Mouse (Mus musculus) erythroblast, adult 5-6 weeks (primary cell): Measurements from ENCODE around the gene Pkd1l1. TPM values are rescaled to one million over a fixed set of nuclear protein-coding genes. Genes with fewer than 3 reads are reported as not detected.
A peak's percentile ranks its signal among the peaks of the same experiment; 100 is the strongest.

Experiments
- ATAC-seq: replicated peaks from 2 replicates; pipeline ENCODE4 v1.8.0; 2016; ENCODE audit warnings: moderate number of reproducible peaks, mild to moderate bottlenecking, moderate TSS enrichment, inconsistent platforms; ENCODE audit not compliant: poor library complexity, low FRiP score, severe bottlenecking
- total RNA-seq, 2 experiments: library from RNA; stranded (forward) in 1 of 2; stranded (reverse) in 1 of 2; fragments of 150-400 nt in 1 of 2; fragments of 200-764, 138-1000 nt in 1 of 2; gene quantifications; 2 replicates each; pipeline versions ENCODE4 v1.2.3 to v1.2.4; 2015 to 2017; ENCODE audit warnings: low replicate concordance in 2 of 2

Gene Pkd1l1
- total RNA-seq (2015; ENCODE audit: low replicate concordance) = 0.77 TPM in 1 of 2 replicates, not detected in the other
- 2.0 and 3.5 TPM in 2 replicates for total RNA-seq (2017; ENCODE audit: low replicate concordance)

- ATAC-seq = no peak
These were observed at the start of gene Pkd1l1 for GRCm38 (mm10) chr11:8973166-8973565. Pkd1l1 (minus strand) TSS chr11:8973266.

DNA sequence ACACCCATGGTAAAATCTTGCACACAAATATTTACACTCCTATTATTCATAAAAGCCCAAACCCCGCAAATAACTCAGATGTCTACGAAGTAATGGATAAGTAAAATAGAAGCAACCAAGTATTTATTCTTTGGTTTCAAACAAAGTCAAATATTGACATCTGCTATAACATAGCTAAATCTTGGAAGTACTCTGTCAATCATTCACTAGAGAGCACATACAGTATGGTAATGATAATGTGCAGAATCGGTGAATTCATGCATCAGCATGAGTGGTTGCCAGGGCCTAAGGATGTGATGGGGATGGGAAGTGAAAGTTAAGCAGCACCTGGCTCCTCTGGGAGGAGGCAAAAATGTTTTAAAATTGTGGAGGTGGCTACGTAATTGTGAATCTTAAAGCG is 47.1 kb upstream of the Pkd1l1 start:
- no peak for ATAC-seq

GRCm38 (mm10) chr11:9018491-9019267 is 45.6 kb upstream of the Pkd1l1 start:
- no peak for ATAC-seq

DNA sequence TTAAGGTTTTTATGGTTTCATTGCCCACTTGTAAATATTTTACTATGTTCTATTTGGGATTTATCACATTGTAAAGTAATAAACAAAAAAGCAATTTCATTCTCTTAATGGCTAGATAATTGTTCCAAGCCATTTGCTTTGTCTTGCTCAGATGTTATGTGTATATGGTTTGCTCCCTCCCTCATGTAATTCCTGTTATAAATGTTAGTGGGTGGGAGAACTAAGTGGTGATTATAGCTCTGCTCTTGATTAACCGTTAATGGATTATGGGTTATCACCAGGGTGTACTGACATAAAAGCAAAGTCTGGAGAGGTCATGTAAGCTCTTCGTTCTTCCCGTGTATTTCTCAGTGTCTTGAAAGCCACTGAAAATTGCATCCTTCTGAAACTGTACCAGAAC is 41.7 kb upstream of the Pkd1l1 start:
- no peak for ATAC-seq

- ATAC-seq = peak; percentile 20; the same call in 1 of the 2 replicates
These were observed 38.3 kb upstream of the Pkd1l1 start for GRCm38 (mm10) chr11:9011348-9011747.

DNA sequence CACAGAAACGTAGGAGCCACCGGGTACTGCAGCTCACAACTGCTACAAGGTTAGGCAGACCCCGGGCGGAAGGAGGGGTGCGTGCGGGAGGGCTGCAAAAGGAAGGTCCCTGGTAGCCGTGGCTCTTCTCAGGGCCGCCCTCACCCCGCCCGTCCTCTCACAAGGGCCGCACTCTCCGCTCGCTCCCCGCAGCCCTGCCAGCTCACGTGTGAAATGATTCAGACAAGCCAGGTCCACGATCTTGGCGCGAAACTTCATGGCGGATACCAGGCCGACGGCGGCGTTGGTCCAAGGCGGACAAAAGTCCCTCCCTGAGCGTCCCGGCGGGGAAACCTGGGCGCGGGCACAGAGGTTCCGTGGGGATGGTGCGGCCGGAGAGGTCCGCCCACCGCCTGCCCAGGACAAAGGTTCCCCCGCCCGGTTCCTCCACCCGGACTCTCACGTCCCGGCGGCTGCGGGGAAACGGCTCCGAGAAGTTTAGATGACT is 37.8 kb upstream of the Pkd1l1 start, which contains the start of gene Hus1:
Hus1 (minus strand) TSS at position 339 of the 487 bp plus-strand sequence.
- peak; percentile 99 for ATAC-seq

GRCm38 (mm10) chr11:9010416-9010815 is 37.4 kb upstream of the Pkd1l1 start:
- ATAC-seq = peak; percentile 66

GRCm38 (mm10) chr11:9008761-9009160 is 35.7 kb upstream of the Pkd1l1 start:
- ATAC-seq = no peak

DNA sequence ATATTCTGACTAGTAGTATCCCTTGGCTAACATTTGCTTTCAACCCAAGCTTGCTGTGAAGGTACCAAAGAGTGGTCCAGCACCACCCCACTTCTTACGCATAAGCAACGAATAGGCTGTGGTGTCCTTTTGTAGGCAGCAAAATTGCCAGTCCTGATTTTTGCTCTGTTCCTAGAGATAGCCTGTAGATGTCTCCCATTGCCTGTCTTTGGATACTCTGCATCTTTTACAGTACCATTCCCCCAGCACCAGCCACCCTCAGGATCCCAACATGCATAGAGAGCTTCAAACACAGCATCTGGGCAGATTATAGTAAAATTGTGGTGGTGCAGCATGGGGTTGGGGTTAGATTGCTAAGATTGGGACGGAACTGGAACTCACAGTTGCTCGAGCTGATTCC is 15.0 kb upstream of the Pkd1l1 start:
- ATAC-seq = no peak

DNA sequence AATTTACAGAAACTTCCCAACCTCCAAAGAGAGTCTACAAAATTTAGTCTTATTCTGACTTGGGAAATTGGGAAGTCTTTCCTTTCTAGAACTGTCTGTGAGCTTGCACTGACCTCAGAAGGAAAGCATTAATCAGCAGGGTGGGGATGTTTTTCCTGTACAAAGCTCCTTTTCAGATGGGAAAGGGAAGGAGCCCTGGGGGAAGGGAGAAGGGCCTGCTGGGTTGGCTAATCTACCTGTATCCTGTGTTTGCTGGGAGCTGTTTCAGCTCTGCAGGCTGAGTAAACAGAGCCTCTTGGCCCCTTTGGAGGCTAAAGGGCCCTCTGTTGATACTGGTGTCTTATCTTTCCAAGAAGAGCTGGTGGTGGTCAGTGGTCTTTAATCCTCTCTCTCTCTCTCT is 13.0 kb upstream of the Pkd1l1 start:
- no peak for ATAC-seq

- 0 out of 2 replicates have a peak, but pooled peaks have one; percentile 61 for ATAC-seq
These were observed 10.3 kb upstream of the Pkd1l1 start for GRCm38 (mm10) chr11:8983237-8983861.

- no peak for ATAC-seq
These were observed 5.1 kb upstream of the Pkd1l1 start for GRCm38 (mm10) chr11:8978154-8978553.

DNA sequence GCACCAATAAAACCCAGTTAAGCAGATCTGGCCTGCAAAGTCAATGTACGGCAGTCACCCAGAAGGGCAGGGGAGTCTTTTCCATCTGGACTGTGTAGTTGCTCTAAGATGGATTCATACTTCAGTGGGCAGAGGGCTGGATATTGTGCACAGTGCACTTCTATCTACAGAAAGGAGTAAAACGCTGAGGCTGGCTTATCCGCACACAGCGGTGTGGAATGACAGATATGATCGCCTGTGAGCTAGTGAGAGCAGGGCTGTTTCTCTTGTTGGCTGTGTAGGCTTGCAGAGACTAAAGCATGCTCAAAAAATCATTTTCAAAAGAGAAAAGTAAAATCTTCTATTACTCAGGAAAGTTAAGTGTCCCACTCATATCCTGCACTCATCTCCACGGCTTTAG is 973 bp downstream of the Pkd1l1 start:
- ATAC-seq = no peak

GRCm38 (mm10) chr11:8970509-8970908 is 2.6 kb downstream of the Pkd1l1 start:
- peak; percentile 79 for ATAC-seq

DNA sequence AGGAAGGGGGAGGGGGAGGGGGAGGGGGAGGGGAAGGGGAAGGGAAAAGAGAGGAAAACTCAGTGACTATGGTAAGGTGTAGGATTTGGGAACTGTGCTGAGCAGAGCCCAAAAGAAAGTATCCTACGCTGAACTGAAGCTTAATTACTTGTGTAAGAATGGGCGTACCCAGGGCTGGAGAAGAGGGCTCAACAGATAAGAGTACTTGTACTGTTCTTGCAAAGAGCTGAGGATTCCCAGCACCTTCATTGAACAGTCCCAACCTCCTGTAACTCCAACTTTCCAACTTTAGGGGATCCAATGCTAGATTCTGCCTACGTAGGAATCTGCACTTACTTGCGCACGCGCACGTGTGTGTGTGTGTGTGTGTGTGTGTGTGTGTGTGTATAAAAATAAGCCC is 5.0 kb downstream of the Pkd1l1 start:
- peak; percentile 51; the same call in 1 of the 2 replicates for ATAC-seq

GRCm38 (mm10) chr11:8958572-8958971 is 14.5 kb downstream of the Pkd1l1 start:
- ATAC-seq = no peak

GRCm38 (mm10) chr11:8958108-8958507 is 15.0 kb downstream of the Pkd1l1 start:
- ATAC-seq = no peak

DNA sequence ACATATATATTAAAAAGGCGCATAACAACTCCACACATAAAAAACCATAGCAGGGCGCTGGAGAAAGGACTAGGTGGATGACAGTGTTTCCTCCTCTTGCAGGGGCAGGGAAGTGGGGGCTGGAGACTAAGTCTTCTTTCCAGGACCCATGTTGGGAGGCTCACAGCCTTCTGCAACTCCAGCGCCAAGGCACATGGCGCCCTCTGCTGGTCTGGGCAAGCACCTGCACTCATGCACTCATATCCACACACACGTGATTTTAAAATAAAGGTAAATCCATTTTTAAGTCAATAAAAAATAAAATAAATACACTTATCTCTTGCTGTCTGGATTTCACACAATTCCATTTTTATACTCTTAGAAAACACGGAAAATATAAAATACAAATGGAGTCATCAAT is 16.0 kb downstream of the Pkd1l1 start:
- ATAC-seq = no peak

- ATAC-seq = no peak
These were observed 17.4 kb downstream of the Pkd1l1 start for GRCm38 (mm10) chr11:8955678-8956077.

DNA sequence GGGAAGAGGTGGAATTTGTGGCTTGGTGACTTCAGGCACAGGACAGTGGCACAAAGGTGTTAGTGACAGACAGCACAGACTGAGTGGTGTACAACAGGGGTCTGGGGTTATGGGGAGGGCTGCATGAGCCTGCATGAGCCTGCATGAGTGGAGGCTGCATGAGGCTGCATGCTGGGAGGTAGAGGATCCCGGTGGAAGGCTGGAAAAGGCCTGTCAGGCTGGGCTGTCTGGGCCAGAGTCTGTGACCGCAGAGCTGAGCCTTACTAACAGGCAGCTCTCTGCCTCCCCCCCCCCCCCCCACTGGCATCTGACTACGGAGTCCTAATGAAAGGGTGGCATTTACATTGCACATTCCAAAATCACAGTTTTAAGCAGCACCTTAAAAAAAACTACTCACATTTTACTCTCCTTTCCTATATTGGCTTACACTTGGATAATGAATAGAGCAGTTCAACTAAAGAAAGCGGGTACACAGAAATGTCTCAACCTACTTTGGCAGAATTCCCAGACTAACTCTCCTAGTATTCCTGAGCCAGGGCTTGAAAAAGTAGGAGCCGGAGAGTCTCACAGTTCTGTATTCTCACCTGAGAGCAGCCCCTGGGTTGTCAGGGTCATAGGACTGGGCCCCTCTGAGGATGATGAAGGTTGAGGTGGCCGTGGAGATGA is 23.2 kb downstream of the Pkd1l1 start:
- ATAC-seq = no peak
